Mouse (Mus musculus) E14TG2a.4 (cell line): ENCODE results near the gene Odf3l2.

ENCODE experiments used
- CTCF ChIP-seq: conservative IDR thresholded peaks from 2 replicates; pipeline ENCODE4 v1.5.1; 2014; ENCODE audit warnings: low read length
- NANOG ChIP-seq: IDR thresholded peaks from 2 replicates; pipeline ENCODE4 v1.6.1; 2014; ENCODE audit warnings: borderline replicate concordance, low read length, mixed read lengths
- POU5F1 ChIP-seq: IDR thresholded peaks from 2 replicates; pipeline ENCODE4 v1.6.1; 2014; ENCODE audit warnings: low read length, borderline replicate concordance

DNA sequence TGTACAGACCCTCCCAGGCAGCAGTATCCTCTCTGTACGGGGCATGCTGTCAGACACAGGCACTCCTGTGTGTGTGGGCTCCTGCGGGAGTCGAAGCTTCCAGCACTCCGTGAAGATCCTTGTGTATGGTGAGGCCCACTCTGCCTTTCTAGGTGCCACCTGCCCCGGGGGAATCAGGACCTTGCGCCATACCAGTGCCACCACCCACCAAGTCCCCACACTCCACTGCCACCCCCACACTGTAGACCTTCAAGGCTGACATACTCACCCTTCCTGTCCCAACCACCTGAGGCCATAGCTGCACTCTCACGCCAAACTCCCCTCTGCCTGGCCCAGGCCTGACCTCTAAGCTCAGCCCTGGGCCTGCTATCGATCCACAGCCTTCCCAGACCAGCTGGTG lies 19.5 kb upstream of the Odf3l2 start:
- TF ChIP-seq CTCF (no peak), NANOG (no peak), POU5F1 (no peak)
